Mouse (Mus musculus): Measurements from ENCODE around the gene Gm38119. TPM values are rescaled to one million over a fixed set of nuclear protein-coding genes. Genes with fewer than 3 reads are reported as not detected.
"Not testable (repeated sequence)": the region's sequence is repeated elsewhere in the genome, so short reads cannot be mapped to it uniquely, and the experiment has no call there.

Gene Gm38119
- polyA plus RNA-seq, 1 experiment from 2014 or later = not detected

DNA sequence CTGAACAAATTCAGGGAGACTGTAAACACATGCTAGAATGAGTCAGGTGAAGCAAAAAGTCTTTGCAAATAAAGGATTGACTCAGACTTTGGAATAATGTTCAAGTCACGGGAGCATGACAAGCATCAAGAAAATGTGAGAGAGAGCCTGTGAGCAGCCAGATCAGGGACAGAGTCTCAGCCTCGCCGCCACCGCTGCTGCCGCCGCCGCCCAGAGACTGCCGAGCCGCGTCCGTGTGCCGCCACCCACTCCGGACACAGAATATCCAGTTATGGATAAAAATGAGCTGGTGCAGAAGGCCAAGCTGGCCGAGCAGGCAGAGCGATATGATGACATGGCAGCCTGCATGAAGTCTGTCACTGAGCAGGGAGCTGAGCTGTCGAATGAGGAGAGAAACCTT, 49.7 kb downstream of the Gm38119 start:
- H3K4me2 ChIP-seq; H3K4me3 ChIP-seq (replicated peaks); H3K27ac ChIP-seq; H3K36me3 ChIP-seq; ATAC-seq (ENCODE audit: insufficient number of reproducible peaks, insufficient read depth, low FRiP score, low TSS enrichment, low read depth); H3K4me1 ChIP-seq (replicated peaks); H3K27me3 ChIP-seq; H3K9me3 ChIP-seq; H3K9ac ChIP-seq (replicated peaks): not testable (repeated sequence)
- 76% methylated on average over 16 of the region's 16 CpGs for WGBS

Other genes with a start within 250 kb of the Gm38119 start
- gene Sprr4, start 238.6 kb downstream of the Gm38119 start, polyA plus RNA-seq (2016; fragmentation: Nextera tagmentation; extraction: Ambion mirVana) = not detected in 2 replicates
- not detected in 2 replicates for gene 2310046K23Rik, start 204.6 kb downstream of the Gm38119 start, polyA plus RNA-seq (2016; fragmentation: Nextera tagmentation; extraction: Ambion mirVana)
- gene Ivl, start 165.4 kb downstream of the Gm38119 start, polyA plus RNA-seq (2016; fragmentation: Nextera tagmentation; extraction: Ambion mirVana) = 0.18 TPM in 1 of 2 replicates, not detected in the other
- gene Smcp, start 150.1 kb downstream of the Gm38119 start, polyA plus RNA-seq (2016; fragmentation: Nextera tagmentation; extraction: Ambion mirVana) = not detected in 2 replicates
- gene 2210017I01Rik, start 131.6 kb downstream of the Gm38119 start, polyA plus RNA-seq (2016; fragmentation: Nextera tagmentation; extraction: Ambion mirVana) = not detected in 2 replicates
- gene Lce6a, start 117.4 kb downstream of the Gm38119 start, polyA plus RNA-seq (2016; fragmentation: Nextera tagmentation; extraction: Ambion mirVana) = not detected in 2 replicates
- not detected in 2 replicates for gene Lce1a1, start 90.8 kb downstream of the Gm38119 start, polyA plus RNA-seq (2016; fragmentation: Nextera tagmentation; extraction: Ambion mirVana)
- gene Lce1b, start 82.2 kb downstream of the Gm38119 start, polyA plus RNA-seq (2016; fragmentation: Nextera tagmentation; extraction: Ambion mirVana) = not detected in 2 replicates
- not detected in 2 replicates for gene Lce1a2, start 68.8 kb downstream of the Gm38119 start, polyA plus RNA-seq (2016; fragmentation: Nextera tagmentation; extraction: Ambion mirVana)
- not detected in 2 replicates for gene Lce1c, start 59.8 kb downstream of the Gm38119 start, polyA plus RNA-seq (2016; fragmentation: Nextera tagmentation; extraction: Ambion mirVana)
- gene Lce1d, start 51.9 kb downstream of the Gm38119 start, polyA plus RNA-seq (2016; fragmentation: Nextera tagmentation; extraction: Ambion mirVana) = not detected in 2 replicates
- not detected in 2 replicates for gene Lce1e, start 30.0 kb downstream of the Gm38119 start, polyA plus RNA-seq (2016; fragmentation: Nextera tagmentation; extraction: Ambion mirVana)
- gene Lce1f, start 18.7 kb downstream of the Gm38119 start, polyA plus RNA-seq (2016; fragmentation: Nextera tagmentation; extraction: Ambion mirVana) = not detected in 2 replicates
- gene Lce1g, start 13.2 kb upstream of the Gm38119 start, polyA plus RNA-seq (2016; fragmentation: Nextera tagmentation; extraction: Ambion mirVana) = not detected in 2 replicates
- not detected in 2 replicates for gene Lce1h, start 26.0 kb upstream of the Gm38119 start, polyA plus RNA-seq (2016; fragmentation: Nextera tagmentation; extraction: Ambion mirVana)
- not detected in 2 replicates for gene Lce1i, start 39.8 kb upstream of the Gm38119 start, polyA plus RNA-seq (2016; fragmentation: Nextera tagmentation; extraction: Ambion mirVana)
- not detected in 2 replicates for gene Lce1j, start 51.4 kb upstream of the Gm38119 start, polyA plus RNA-seq (2016; fragmentation: Nextera tagmentation; extraction: Ambion mirVana)
- gene Lce1k, start 68.8 kb upstream of the Gm38119 start, polyA plus RNA-seq (2016; fragmentation: Nextera tagmentation; extraction: Ambion mirVana) = not detected in 2 replicates
- gene Kprp, start 88.2 kb upstream of the Gm38119 start, polyA plus RNA-seq (2016; fragmentation: Nextera tagmentation; extraction: Ambion mirVana) = not detected in 2 replicates
- not detected in 2 replicates for gene Lce1l, start 112.2 kb upstream of the Gm38119 start, polyA plus RNA-seq (2016; fragmentation: Nextera tagmentation; extraction: Ambion mirVana)
- gene 2310050C09Rik, start 131.1 kb upstream of the Gm38119 start, polyA plus RNA-seq (2016; fragmentation: Nextera tagmentation; extraction: Ambion mirVana) = not detected in 2 replicates
- not detected in 2 replicates for gene Lce3a, start 187.1 kb upstream of the Gm38119 start, polyA plus RNA-seq (2016; fragmentation: Nextera tagmentation; extraction: Ambion mirVana)
- not detected in 2 replicates for gene Lce3b, start 193.9 kb upstream of the Gm38119 start, polyA plus RNA-seq (2016; fragmentation: Nextera tagmentation; extraction: Ambion mirVana)
- gene Lce3c, start 205.4 kb upstream of the Gm38119 start, polyA plus RNA-seq (2016; fragmentation: Nextera tagmentation; extraction: Ambion mirVana) = not detected in 2 replicates
- gene Lce3d, start 218.3 kb upstream of the Gm38119 start, polyA plus RNA-seq (2016; fragmentation: Nextera tagmentation; extraction: Ambion mirVana) = not detected in 2 replicates
- not detected in 2 replicates for gene Lce3e, start 228.0 kb upstream of the Gm38119 start, polyA plus RNA-seq (2016; fragmentation: Nextera tagmentation; extraction: Ambion mirVana)

All from limb, embryonic 12.5 days (tissue).